Mouse (Mus musculus): ENCODE measurements around the gene Ces3a.
"Not testable (repeated sequence)": the region's sequence is repeated elsewhere in the genome, so short reads cannot be mapped to it uniquely, and the experiment has no call there.

Gene Ces3a

DNA sequence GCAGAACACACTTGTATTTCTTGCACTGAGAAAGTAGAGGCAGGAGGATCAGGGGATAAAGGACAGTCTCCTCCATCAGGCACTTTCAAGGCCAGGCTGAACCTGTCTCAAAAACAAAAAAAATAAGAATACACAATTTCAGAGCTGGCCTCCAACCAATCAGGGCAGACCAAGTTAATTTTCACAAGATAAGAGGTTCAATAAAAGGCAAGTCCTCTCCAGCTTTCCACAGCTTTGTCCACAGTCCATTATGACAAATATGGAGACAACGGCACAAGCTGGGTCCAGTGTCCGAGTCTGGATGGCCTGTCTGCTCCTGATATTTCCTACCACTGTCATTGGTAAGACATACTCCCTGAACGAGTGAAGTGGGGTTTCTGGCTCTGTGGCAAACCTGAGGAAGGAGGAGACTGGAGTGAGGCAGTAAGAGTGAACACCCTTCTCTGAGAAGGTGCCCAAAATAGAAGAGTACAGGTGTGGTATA is at the start of gene Ces3a:
Gene Ces3a (plus strand): TSS at position 231 of the 484 bp plus-strand sequence.
- no peak for DNase-seq

DNA sequence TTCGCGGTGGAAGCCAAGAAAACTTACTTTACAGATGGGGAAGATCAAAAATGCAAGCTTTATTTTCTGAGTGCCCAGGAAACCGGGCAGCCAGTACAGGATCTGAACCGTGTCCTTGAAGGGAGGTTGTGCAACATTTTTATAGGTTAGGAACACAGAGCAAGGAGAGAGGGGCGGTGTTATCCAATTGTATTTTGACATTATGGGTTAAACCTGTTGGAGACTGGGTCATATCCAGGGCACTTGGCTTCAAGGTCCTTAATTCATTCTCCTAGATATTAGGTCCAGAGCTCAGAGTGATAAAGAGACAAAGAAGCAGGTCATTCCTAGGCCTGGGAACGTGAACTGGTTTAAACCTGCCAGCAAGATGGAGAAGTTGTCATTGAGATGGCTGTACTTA is 49.2 kb upstream of the Ces3a start:
- DNase-seq: no peak

DNA sequence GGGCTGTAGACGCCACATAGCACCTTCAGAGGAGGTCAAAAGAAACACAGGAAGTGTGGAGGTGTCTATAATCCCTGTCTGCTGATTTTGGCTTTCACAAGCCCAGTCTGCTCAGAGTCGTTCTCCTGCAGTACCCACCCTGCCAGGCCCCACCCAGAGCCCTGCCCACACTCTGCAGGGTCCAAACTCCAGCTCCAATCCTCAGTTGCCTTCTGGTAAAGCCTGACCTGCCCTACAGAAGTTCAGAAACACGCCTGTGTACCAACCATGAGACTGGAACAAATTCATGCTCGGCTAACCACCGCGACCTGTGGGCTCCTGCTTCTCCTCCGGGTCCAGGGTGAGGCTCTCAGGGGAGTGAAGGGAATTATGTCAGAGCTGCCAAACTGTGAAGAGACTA is 47.8 kb upstream of the Ces3a start, which contains the start of gene Ces2h:
Gene Ces2h (plus strand): TSS at position 268 of the 400 bp plus-strand sequence.
- DNase-seq: peak; percentile 85 to 89

GRCm38 (mm10) chr8:105010000-105010399 is 38.4 kb upstream of the Ces3a start:
- DNase-seq: peak; percentile 42 to 63

DNA sequence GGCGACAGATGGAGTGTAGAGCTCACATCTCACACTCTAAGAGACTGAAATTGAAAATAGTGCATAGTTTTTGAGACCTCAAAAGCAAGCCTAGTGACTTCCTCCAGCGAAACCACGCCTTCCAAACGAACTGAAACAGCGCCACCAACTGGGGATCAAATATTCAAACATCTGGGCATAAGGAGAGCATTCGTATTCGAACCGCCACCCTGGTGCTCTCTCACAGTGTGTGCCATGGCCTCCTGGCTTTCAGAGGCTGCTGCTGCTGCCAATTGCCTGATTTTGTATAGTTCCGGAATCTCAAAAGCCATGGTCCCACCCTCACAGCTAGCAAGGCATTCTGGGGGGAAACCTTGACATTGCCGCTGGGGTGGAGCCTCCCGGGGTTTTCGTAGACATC is 37.3 kb upstream of the Ces3a start:
- DNase-seq: peak in 1 of 2 experiments; percentile 55

DNA sequence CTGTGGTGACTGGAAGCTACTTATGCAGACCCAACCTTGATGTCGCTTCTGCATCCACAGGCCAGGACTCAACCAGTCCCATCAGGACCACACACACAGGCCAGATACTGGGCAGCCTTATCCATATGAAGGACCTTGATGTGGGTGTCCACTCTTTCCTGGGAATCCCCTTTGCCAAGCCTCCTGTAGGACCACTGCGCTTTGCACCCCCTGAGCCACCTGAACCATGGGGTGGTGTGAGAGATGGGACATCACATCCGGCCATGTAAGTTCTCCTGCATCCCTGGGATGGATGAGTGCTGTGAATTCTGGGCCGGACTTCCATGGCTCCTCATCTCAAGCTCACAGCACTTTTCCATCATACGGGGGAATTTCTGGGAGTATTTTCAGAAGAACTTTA is 34.0 kb upstream of the Ces3a start:
- DNase-seq: no peak

DNA sequence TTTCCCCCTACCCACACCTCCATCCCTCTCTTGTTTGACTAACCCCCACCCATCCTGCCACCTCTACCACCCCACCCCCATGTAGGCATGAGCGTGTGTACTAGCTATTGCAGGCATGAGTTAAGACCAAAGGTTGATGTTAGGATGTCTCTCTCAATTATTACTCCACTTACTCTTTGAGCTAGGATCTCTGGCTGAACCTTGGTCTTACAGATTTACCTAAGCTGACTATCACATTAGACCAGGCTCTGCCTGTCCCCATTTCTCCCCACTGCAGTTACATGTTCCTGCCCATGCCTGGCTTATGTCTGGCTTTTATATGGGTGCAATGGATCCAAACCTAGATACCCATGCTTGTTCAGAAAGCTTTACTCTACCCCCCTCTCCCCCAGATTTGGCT is 26.4 kb upstream of the Ces3a start:
- peak in 1 of 2 experiments; percentile 35 for DNase-seq

GRCm38 (mm10) chr8:105023087-105023486 is 25.3 kb upstream of the Ces3a start:
- DNase-seq: peak; percentile 58 to 75

DNA sequence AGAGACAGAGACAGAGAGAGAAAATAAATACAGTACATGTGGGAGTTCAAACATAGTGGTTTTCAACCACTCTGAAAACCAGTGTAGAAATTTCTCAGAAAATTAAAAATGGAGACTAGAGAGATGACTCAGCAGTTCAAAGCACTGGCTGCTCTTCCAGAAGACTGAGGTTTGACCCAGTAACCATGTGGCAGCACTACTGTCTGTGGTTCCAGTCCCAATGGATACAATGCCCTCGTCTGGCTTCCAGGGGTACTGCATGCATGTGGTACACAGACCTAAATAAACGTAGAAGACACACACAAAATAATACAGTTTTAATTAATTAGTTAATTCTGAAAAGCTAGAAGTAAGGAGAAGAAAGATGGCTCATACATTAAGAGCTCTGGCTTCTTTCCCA is 23.4 kb upstream of the Ces3a start:
- peak in 1 of 2 experiments; percentile 39 for DNase-seq

- DNase-seq: no peak
Measured at GRCm38 (mm10) chr8:105043510-105043909, 4.9 kb upstream of the Ces3a start.

DNA sequence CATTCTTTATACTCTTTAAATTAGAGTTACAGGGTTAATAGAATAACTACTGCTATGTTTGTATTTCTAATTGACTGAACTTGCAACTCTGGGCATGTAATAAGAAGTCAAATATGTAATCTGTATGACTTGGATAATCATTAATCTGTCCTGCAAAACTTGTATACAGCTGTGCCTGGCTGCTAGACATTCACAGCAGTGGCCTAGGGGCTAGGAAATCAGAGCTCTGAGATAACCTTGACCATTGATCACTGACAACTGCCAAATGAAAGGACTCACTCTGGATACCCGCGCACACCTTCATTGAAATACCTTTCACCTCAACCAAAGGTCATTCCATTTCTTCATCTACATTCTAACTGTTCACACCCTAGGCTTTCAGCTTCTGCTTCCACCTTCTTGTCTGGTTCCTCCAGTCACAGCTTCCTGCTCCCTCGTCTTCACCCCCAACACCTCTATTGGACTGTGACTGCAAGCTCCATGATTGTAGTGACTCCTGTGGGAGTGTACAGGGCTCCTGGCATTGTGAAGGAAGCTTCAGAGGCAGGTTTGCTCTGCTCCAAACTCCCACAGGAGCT is 2.5 kb upstream of the Ces3a start:
- DNase-seq: no peak

GRCm38 (mm10) chr8:105056211-105056610 is 7.8 kb downstream of the Ces3a start:
- DNase-seq: no peak

DNA sequence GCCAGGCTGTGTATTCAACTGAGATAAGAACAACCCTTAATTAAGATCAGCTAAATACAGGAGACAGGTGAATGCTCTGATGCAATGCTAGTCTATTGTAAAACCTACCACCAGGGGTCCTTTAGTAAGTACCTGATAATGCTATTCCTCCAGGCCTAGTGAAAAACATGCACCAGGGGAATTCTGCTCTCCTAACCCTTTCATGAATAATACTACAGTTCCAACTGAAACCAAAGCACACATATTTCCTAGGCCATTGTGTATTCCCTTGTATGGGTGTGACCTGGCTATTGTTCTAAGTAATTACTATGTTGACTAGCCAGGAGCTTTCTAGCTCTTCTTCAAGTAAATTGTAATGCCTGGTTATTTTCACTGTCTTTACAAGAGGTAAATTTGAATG is 11.7 kb downstream of the Ces3a start:
- DNase-seq: no peak

- peak; percentile 58 to 80 for DNase-seq
Measured at GRCm38 (mm10) chr8:105066761-105067160, 18.4 kb downstream of the Ces3a start.

GRCm38 (mm10) chr8:105067905-105068304 is 19.5 kb downstream of the Ces3a start:
- DNase-seq: peak; percentile 16 to 45

GRCm38 (mm10) chr8:105068971-105069370 is 20.6 kb downstream of the Ces3a start:
- DNase-seq: peak in 1 of 2 experiments; percentile 12

GRCm38 (mm10) chr8:105076601-105077000 is 28.2 kb downstream of the Ces3a start:
- peak in 1 of 2 experiments; percentile 12 for DNase-seq

DNA sequence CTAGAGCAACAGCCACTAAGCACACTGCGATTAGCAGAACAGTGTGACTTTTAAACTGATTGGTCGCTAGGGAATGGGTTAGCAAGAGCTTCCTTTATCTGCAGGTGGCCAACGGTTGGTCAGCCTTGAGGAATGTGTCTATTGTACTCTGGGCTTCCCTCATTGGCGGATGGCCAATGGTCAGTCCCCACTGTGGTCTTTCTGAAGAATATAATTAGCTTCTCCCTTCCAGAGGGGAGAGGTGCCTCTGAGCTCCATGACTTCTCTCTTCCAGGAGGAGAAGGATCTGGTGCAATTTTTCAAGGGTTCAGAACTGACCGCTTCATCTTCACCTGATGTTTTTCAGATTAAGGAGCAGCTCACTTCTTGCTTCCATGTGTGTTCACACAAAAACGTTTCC is 28.7 kb downstream of the Ces3a start:
- DNase-seq: no peak

DNA sequence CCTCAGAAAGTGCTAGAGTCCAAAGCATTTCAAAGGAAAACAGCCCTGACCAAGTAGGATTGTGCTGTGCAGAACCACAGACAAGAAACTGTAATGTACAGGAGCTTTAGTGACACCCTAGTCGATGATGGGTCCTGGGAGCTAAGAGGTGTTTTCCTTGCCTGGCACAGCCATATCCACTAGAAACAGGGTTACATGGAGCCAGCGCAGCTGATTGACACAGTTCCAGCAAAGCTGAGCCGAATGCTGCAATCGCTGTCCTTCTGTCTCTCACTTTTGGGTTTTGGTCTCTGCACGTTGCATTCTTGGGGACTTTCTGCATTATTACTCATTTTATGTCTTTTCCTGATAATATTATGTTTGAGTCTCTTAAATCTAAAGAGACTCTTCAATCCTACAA is 30.2 kb downstream of the Ces3a start:
- no peak for DNase-seq

DNA sequence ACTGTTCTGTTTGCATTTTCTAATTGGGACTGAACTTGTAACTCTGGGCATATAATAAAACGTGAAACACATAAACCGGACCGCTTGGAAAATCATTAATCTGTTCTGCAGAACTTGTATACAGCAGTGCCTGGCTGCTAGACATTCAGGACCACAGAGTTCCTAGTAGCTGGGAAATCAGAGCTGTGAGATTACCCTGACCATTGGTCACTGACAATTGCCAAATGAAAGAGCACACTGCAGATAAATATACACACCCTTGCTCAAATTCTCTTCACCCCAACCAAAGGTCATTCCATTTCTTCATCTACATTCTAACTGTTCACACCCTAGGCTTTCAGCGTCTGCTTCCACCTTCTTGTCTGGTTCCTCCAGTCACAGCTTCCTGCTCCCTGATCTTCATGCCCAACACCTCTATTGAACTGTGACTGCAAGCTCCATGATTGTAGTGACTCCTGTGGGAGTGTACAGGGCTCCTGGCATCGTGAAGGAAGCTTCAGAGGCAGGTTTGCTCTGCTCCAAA is 32.5 kb downstream of the Ces3a start:
- DNase-seq: no peak

GRCm38 (mm10) chr8:105083449-105084050 is 35.1 kb downstream of the Ces3a start, which contains the start of gene Ces3b:
Gene Ces3b, plus strand, starts transcription at chr8:105083753.
- no peak for DNase-seq

DNA sequence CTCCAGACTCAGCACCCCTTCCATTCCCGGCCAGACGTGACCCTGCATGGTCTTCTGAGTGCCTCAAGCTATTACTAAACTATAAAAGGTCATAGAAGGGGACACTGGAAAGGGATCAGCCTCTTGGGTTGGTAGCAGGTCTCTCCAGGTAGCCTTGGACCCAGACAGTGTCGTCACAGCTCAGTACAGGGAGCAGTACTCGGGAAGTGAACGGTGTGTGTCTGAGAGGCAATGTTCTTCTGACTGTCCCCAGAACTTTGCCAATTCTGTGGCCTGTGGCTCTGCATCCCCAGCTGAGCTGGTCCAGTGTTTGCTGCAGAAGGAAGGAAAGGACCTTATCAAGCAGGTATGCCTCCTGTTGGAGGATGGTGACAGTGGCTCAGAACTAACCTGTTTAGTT is 39.8 kb downstream of the Ces3a start:
- not testable (repeated sequence) for DNase-seq

DNA sequence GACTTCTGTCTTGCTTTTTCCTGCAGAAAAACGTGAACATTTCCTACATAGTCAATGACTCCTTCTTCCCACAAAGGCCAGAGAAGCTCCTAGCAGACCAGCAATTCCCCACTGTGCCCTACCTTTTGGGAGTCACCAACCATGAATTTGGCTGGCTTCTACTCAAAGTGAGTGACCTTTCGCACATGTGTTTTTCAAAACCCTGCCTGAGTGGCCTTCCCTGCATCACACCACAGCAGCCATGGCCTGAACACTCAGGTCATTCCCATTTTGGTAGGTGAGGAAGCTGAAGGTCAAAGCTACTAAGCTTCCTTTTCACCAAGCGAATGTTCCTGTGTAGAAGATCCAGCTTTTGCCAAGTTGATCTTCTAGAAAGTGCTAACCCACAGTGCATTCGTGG is 40.2 kb downstream of the Ces3a start:
- DNase-seq: no peak

- DNase-seq: no peak
Measured at GRCm38 (mm10) chr8:105093992-105094391, 45.6 kb downstream of the Ces3a start.

Data from kidney, adult 8-10 months (tissue).